Mouse (Mus musculus) ES-E14 (cell line): ENCODE data around the gene Zdhhc7. TPM values are rescaled to one million over a fixed set of nuclear protein-coding genes. Genes with fewer than 3 reads are reported as not detected.

Experiments used
- DNase-seq: peaks from one replicate; pipeline ENCODE4 v3.0.0-alpha.2; 2013; ENCODE audit warnings: low read depth, low spot score
- H3K27ac ChIP-seq: 2 replicates; pipeline ENCODE4 v1.5.1; 2012; ENCODE audit warnings: low read depth, mild to moderate bottlenecking, low read length, moderate library complexity, mixed read lengths; ENCODE audit not compliant: poor library complexity, insufficient read depth, severe bottlenecking
- H3K36me3 ChIP-seq: 2 replicates; pipeline ENCODE4 v1.6.1; 2012; ENCODE audit warnings: mild to moderate bottlenecking, low read length, moderate library complexity, mixed read lengths; ENCODE audit not compliant: control insufficient read depth, poor library complexity, insufficient read depth, severe bottlenecking
- H3K4me1 ChIP-seq, 2 experiments: fragments of 150-350 bp in 1 of 2; sonication (generic) in 1 of 2; 2 replicates each; pipeline ENCODE4 v1.6.1; 2012; ENCODE audit warnings: low read length in 2 of 2, mild to moderate bottlenecking in 1 of 2, mixed read lengths in 1 of 2; ENCODE audit not compliant: control insufficient read depth in 2 of 2, insufficient read depth in 2 of 2, poor library complexity in 1 of 2
- H3K4me3 ChIP-seq, 2 experiments: fragments of 150-350 bp in 1 of 2; sonication (generic) in 1 of 2; 2 replicates each; pipeline ENCODE4 v1.5.1; 2012; ENCODE audit warnings: low read length in 2 of 2, low read depth in 1 of 2, mild to moderate bottlenecking in 1 of 2, mixed read lengths in 1 of 2; ENCODE audit not compliant: insufficient read depth in 1 of 2, poor library complexity in 1 of 2, severe bottlenecking in 1 of 2
- H3K9ac ChIP-seq: 2 replicates; pipeline ENCODE4 v1.6.1; 2012; ENCODE audit warnings: low read depth, mild to moderate bottlenecking, low read length, mixed read lengths; ENCODE audit not compliant: poor library complexity, insufficient read depth, severe bottlenecking
- H3K9me3 ChIP-seq: fragments of 150-350 bp; sonication (generic); 2 replicates; pipeline ENCODE4 v1.6.1; 2012; ENCODE audit warnings: low read depth, mild to moderate bottlenecking, low read length; ENCODE audit not compliant: control insufficient read depth, insufficient read depth
- CHD2 ChIP-seq: IDR thresholded peaks from 2 replicates; pipeline ENCODE4 v1.6.1; 2014; ENCODE audit warnings: mild to moderate bottlenecking, low read depth, low read length, inconsistent platforms
- HCFC1 ChIP-seq: IDR thresholded peaks from 2 replicates; pipeline ENCODE4 v1.6.1; 2012; ENCODE audit warnings: low read length, inconsistent platforms, borderline replicate concordance; ENCODE audit not compliant: insufficient read depth
- MAFK ChIP-seq: IDR thresholded peaks from 2 replicates; pipeline ENCODE4 v1.6.1; 2014; ENCODE audit warnings: mild to moderate bottlenecking, low read depth, low read length, inconsistent platforms; ENCODE audit not compliant: insufficient read depth
- ZC3H11A ChIP-seq: IDR thresholded peaks from 2 replicates; pipeline ENCODE4 v1.6.1; 2012; ENCODE audit warnings: low read depth, mild to moderate bottlenecking, inconsistent platforms, low read length, borderline replicate concordance
- ZNF384 ChIP-seq: IDR thresholded peaks from 2 replicates; pipeline ENCODE4 v1.6.1; 2012; ENCODE audit warnings: low read depth, low read length, inconsistent platforms
- in situ Hi-C, 2 experiments: fragments of 600-800 bp; cut with MboI; formaldehyde crosslinking; loops; one replicate each; pipeline ENCODE4 v1.15.1; 2025; ENCODE audit warnings: low sequenced_read_pairs in 2 of 2, inconsistent platforms in 1 of 2; ENCODE audit not compliant: unreplicated experiment in 2 of 2
- total RNA-seq: library from RNA; depleted of rRNA; stranded (reverse); fragments of 300-350 nt; gene quantifications from 2 replicates; pipeline ENCODE4 v1.2.3, GENCODE M21; 2012

The Zdhhc7 gene
- total RNA-seq, 1 experiment: 35.4 TPM

DNA sequence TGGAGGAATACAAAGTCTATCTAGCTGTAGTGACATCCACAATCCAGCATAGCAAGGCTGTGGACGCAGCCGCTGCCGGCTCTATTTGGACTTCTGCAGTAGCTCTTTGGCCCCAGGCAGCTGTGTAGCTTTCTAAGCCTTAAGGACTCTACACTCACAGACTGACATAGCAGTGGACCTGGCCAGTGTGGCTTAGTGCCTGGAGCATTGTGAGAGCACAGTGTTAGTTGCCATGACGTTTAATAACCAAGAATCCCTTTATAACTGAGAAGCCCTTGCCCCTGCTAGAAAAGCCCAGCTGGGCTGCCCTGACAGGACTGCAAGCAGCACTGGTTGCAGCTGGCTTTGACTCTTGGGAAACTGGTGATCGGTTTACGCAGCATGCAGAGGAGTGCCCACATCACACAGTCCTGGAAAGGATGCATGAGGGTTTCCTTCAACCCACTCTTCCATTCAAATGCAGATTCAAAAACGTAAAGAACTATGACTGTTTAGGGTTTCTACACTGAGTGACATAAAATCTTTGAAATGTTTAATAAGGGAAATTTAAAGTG is 23.6 kb upstream of the Zdhhc7 start:
- in situ Hi-C loops: no loop called here
- no peak for DNase-seq
- Histone ChIP-seq H3K9ac (no peak overlapping the region), H3K9me3 (no peaks in the 10 kb centered on the region), H3K4me1 (no peaks in the 10 kb centered on the region), H3K27ac (no peak overlapping the region), H3K4me3 (no peak overlapping the region), H3K36me3 (no peaks in the 10 kb centered on the region)
- TF ChIP-seq ZNF384: no peak
- TF ChIP-seq HCFC1: no peak
- TF ChIP-seq CHD2: no peak
- no peak for TF ChIP-seq ZC3H11A
- no peak for TF ChIP-seq MAFK

DNA sequence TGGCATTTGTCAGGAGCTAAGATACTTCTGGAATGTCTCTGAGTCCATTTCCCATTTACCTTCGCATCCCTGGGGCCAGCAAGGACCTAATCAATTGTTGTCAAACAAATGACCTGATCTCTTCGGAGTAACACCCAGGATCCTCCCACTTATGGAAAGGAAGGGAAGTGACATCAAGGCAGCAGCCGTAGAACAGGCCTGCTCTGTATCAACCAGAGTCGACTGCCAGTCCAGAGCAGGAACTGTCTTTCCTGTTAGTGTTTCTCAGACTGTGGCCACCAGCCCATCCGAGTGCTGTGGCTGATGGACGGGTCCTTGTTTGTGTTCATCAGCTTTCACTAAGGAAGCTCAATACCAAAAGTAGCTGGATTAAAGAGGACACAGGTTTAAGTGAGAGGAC is 23.0 kb upstream of the Zdhhc7 start:
- H3K9ac ChIP-seq: no peak overlapping the region
- H3K4me3 ChIP-seq: no peak overlapping the region
- H3K27ac ChIP-seq: no peak overlapping the region
- no peaks in the 10 kb centered on the region for H3K9me3 ChIP-seq
- H3K4me1 ChIP-seq: no peaks in the 10 kb centered on the region
- TF ChIP-seq ZNF384 (no peak), MAFK (no peak), HCFC1 (no peak), ZC3H11A (no peak), CHD2 (no peak)
- no peak for DNase-seq
- in situ Hi-C loops: no loop called here
- no peaks in the 10 kb centered on the region for H3K36me3 ChIP-seq

DNA sequence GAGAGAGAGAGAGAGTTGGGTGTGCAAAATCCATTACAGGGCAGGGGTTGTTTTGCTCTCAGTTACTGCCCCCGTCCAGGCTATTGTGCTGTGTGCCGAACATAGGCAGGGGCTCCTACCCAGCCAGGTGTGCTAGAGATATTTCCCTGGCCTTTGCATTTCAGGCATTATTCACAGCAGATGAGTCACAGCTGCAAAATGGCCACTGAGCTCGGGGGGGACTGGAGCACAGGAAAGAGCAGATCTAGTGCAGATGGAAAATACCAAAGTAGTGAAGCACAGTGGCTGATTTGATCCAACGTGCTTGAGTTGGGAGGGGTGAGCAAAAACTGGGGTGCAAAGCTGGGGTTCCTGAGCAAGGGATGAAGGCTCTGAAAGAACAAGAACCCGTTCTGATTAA is 19.7 kb upstream of the Zdhhc7 start:
- Histone ChIP-seq H3K36me3 (no peaks in the 10 kb centered on the region), H3K9me3 (no peaks in the 10 kb centered on the region), H3K4me1 (no peaks in the 10 kb centered on the region), H3K4me3 (no peak overlapping the region), H3K9ac (no peak overlapping the region), H3K27ac (no peak overlapping the region)
- in situ Hi-C loops: no loop called here
- no peak for DNase-seq
- TF ChIP-seq ZNF384: no peak
- TF ChIP-seq MAFK: no peak
- TF ChIP-seq HCFC1: no peak
- no peak for TF ChIP-seq CHD2
- no peak for TF ChIP-seq ZC3H11A

DNA sequence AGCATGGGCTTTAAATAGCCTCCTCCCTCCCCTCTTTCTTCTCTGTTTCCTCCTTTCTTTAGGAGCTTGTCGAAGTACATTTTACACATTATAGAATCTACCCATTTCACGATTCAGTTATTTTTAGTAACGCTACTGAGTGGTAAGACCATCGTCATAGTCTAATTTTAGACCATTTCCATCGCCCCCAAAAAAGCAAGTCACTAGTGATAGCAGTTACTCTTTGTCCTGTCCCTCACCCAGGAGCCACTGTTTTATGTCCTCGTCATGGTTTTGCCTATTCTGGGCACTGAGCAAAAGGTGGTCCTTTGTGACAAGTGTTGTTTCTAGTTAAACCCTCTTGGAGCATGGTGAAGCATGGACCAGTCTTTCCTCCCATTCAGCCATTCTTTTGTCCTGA is 18.6 kb upstream of the Zdhhc7 start:
- Histone ChIP-seq H3K9me3 (no peaks in the 10 kb centered on the region), H3K27ac (no peak overlapping the region), H3K9ac (no peak overlapping the region), H3K36me3 (no peaks in the 10 kb centered on the region), H3K4me1 (no peaks in the 10 kb centered on the region), H3K4me3 (no peak overlapping the region)
- DNase-seq: no peak
- in situ Hi-C loops: no loop called here
- TF ChIP-seq MAFK (no peak), HCFC1 (no peak), ZNF384 (no peak), ZC3H11A (no peak), CHD2 (no peak)

DNA sequence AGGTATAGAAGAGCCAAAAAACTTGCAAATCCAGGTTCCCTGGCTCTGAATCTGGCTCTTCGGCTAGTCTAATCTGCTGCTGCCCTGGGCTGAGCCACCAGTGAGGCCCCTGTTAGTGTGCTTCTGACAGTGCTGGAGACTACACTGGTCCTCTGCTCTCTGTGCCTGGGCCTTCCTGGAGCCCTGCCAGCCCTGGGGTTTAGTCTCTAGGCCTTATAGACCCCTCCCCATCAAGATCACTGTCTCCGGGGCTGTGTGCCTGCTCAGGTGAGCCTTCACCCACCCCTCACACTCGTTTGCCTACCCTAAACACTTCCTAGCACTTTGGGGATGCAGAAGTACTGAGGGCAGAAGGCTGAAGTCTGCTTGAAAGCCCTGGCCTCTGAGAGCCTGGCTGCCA is 18.1 kb upstream of the Zdhhc7 start:
- TF ChIP-seq MAFK (no peak), CHD2 (no peak), ZC3H11A (no peak), HCFC1 (no peak), ZNF384 (no peak)
- Histone ChIP-seq H3K9ac (no peak overlapping the region), H3K27ac (no peak overlapping the region), H3K9me3 (no peaks in the 10 kb centered on the region), H3K4me3 (no peak overlapping the region), H3K36me3 (no peaks in the 10 kb centered on the region), H3K4me1 (no peaks in the 10 kb centered on the region)
- DNase-seq: no peak
- in situ Hi-C loops: no loop called here
